25 mouse cellular contexts compared by ENCODE assay signal in the genomic region with DNA sequence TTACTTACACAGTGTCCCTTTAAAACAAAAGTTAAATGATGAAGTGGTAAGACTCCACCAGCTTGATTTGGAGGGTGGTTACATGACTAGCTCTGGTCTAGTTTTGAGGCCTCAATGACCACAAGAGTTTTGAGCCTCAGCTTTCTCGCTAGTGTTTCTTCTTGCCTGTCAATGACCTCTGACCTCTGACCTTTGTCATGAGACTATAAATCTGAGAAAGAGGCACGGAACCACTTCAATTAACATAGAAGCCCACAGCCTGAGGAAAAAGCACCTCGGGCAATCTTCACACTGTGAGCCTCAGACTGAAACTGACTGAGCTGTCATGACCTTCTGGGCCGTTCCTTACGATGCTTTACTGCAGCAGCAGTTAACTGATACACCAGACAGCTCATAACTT.
DNase-seq lines count a peak whose midpoint lies in the region; ATAC-seq and TF ChIP-seq lines count a peak whose summit lies in the region.
"Had no signal": no experiment of that assay in that cellular context is flagged by ENCODE, and none has a peak within 500 bp of the region (broad histone marks: within the 10 kb centered on the region; RNA-seq: fewer than 3 reads in every experiment).

No protein-coding gene starts in this region.

- H3K27ac ChIP-seq in midbrain, postnatal 0 days (ENCODE audit: low read depth, low read length) = no peak overlapping the region
- H3K27ac ChIP-seq: embryonic facial prominence, embryonic 12.5 days; forebrain, embryonic 13.5 days; gastrocnemius, adult 2 months; heart, embryonic 15.5 days; hindbrain, embryonic 13.5 days had no signal

- no peak for TF ChIP-seq CTCF in midbrain, postnatal 0 days (IDR thresholded peaks at IDR 0.05)

- no peak for ATAC-seq in midbrain, postnatal 0 days (ENCODE audit: low FRiP score)
- ATAC-seq: activated CD4-positive, CD25-positive, alpha-beta regulatory T cell, adult 4 months; forebrain, embryonic 13.5 days; forebrain, postnatal 0 days; intestine, embryonic 16.5 days had no signal

- H3K4me3 ChIP-seq in midbrain, postnatal 0 days (ENCODE audit: low read depth, low read length) = no peak overlapping the region
- H3K4me3 ChIP-seq: embryonic facial prominence, embryonic 12.5 days; forebrain, embryonic 13.5 days; gastrocnemius, adult 2 months; heart, embryonic 15.5 days; hindbrain, embryonic 13.5 days had no signal

- no peaks in the 10 kb centered on the region for H3K4me1 ChIP-seq in midbrain, postnatal 0 days (ENCODE audit: insufficient read depth, low read length)
- H3K4me1 ChIP-seq: embryonic facial prominence, embryonic 12.5 days; forebrain, embryonic 13.5 days; heart, embryonic 15.5 days; hindbrain, embryonic 13.5 days had no signal

- peak; percentile 25 for DNase-seq in R1 (ENCODE audit: low read depth, low spot score)
- peak; percentile 73 for DNase-seq in embryo, embryonic 10 days (ENCODE audit: low spot score)
- peak; percentile 40 for DNase-seq in embryo, embryonic 9.5 days (ENCODE audit: extremely low spot score)
- DNase-seq in kidney, adult 18-20 months = no peak
- DNase-seq in gastrocnemius, postnatal 10 days = no peak
- no peak for DNase-seq in midbrain, postnatal 0 days (ENCODE audit: low spot score)
- DNase-seq: adrenal gland, adult 2 months; adrenal gland, postnatal 25 days; cerebellum, adult 11 months; cerebellum, adult 8-10 months; cerebellum, postnatal 14 days; forebrain, postnatal 0 days; gastrocnemius, adult 2 months; gastrocnemius, postnatal 36 days; heart, adult 18-20 months; heart, postnatal 14 days; kidney, adult 8-10 months had no signal

- no peaks in the 10 kb centered on the region for H3K9me3 ChIP-seq in midbrain, postnatal 0 days (ENCODE audit: low read length)
- H3K9me3 ChIP-seq: embryonic facial prominence, embryonic 12.5 days; forebrain, embryonic 13.5 days; heart, embryonic 15.5 days; hindbrain, embryonic 13.5 days had no signal

- no peak overlapping the region for H3K9ac ChIP-seq in midbrain, postnatal 0 days (replicated peaks; ENCODE audit: low read length, poor library complexity, severe bottlenecking)
- H3K9ac ChIP-seq: embryonic facial prominence, embryonic 12.5 days; forebrain, embryonic 13.5 days; forebrain, postnatal 0 days; heart, embryonic 15.5 days; hindbrain, embryonic 13.5 days had no signal

- 43% methylated on average over 5 of the region's 5 CpGs for WGBS in midbrain, postnatal 0 days

- no peaks in the 10 kb centered on the region for H3K36me3 ChIP-seq in midbrain, postnatal 0 days (ENCODE audit: insufficient read depth, low read length)
- H3K36me3 ChIP-seq: embryonic facial prominence, embryonic 12.5 days; G1E; heart, embryonic 15.5 days; hindbrain, embryonic 13.5 days had no signal

- H3K4me2 ChIP-seq in midbrain, postnatal 0 days (ENCODE audit: low read depth, low read length, poor library complexity, severe bottlenecking) = no peak overlapping the region
- H3K4me2 ChIP-seq: embryonic facial prominence, embryonic 12.5 days; forebrain, embryonic 13.5 days; heart, embryonic 11.5 days; heart, embryonic 15.5 days; hindbrain, embryonic 13.5 days had no signal

- H3K27me3 ChIP-seq in midbrain, postnatal 0 days (ENCODE audit: insufficient read depth, low read length) = no peaks in the 10 kb centered on the region
- H3K27me3 ChIP-seq: embryonic facial prominence, embryonic 12.5 days; forebrain, embryonic 13.5 days; heart, embryonic 15.5 days; hindbrain, embryonic 13.5 days had no signal

Comparison
In these comparisons a context has a peak if more than half of its experiments do, and no peak if none do; other contexts are left out.
1. DNase-seq: peak in R1 (single experiment), embryo, embryonic 10 days (single experiment) and embryo, embryonic 9.5 days (single experiment); none in kidney, adult 18-20 months (single experiment), gastrocnemius, postnatal 10 days (single experiment) and midbrain, postnatal 0 days (single experiment).